Mouse (Mus musculus): ENCODE measurements around the gene Lrrk1.

GRCm38 (mm10) chr7:66195881-66196280, 192.3 kb downstream of the Lrrk1 start:
- no peak for TF ChIP-seq CTCF (IDR thresholded peaks at IDR 0.05; ENCODE audit: low read depth)
- TF ChIP-seq EP300 (IDR thresholded peaks at IDR 0.05; ENCODE audit: low read depth), result no peak

Data from liver, embryonic 14.5 days (tissue).